Mouse (Mus musculus) midbrain, postnatal 0 days (tissue): ENCODE data around the gene Ckap4. TPM values are rescaled to one million over a fixed set of nuclear protein-coding genes. Genes with fewer than 3 reads are reported as not detected.

ENCODE experiments used
- ATAC-seq: fragments of 200-750 bp; cut with Nextera tagmentation; 2 replicates; pipeline ENCODE4 v1.8.0; 2017; ENCODE audit warnings: moderate number of reproducible peaks, mild to moderate bottlenecking, moderate TSS enrichment, moderate library complexity; ENCODE audit not compliant: low FRiP score
- DNase-seq: peaks from one replicate; pipeline ENCODE4 v3.0.0-alpha.2; 2015; ENCODE audit warnings: low spot score
- H3K27ac ChIP-seq: fragments of 300-500 bp; sonication (generic); 2 replicates; pipeline ENCODE4 v1.5.1; 2014; ENCODE audit warnings: low read depth, mild to moderate bottlenecking, low read length, mixed read lengths
- H3K27me3 ChIP-seq: fragments of 300-500 bp; sonication (generic); 2 replicates; pipeline ENCODE4 v1.6.1; 2014; ENCODE audit warnings: low read length, control low read depth, mixed read lengths; ENCODE audit not compliant: insufficient read depth
- H3K36me3 ChIP-seq: fragments of 300-500 bp; sonication (generic); 2 replicates; pipeline ENCODE4 v1.6.1; 2014; ENCODE audit warnings: low read length, control low read depth, mixed read lengths; ENCODE audit not compliant: insufficient read depth
- H3K4me1 ChIP-seq: fragments of 300-500 bp; sonication (generic); 2 replicates; pipeline ENCODE4 v1.6.1; 2014; ENCODE audit warnings: mild to moderate bottlenecking, control low read depth, antibody characterized with exemption, low read length, mixed read lengths; ENCODE audit not compliant: insufficient read depth
- H3K4me2 ChIP-seq: fragments of 300-500 bp; sonication (generic); 2 replicates; pipeline ENCODE4 v1.6.1; 2014; ENCODE audit warnings: low read depth, mild to moderate bottlenecking, low read length, mixed read lengths; ENCODE audit not compliant: poor library complexity, severe bottlenecking
- H3K4me3 ChIP-seq: fragments of 300-500 bp; sonication (generic); 2 replicates; pipeline ENCODE4 v1.5.1; 2014; ENCODE audit warnings: low read depth, mild to moderate bottlenecking, low read length, moderate library complexity
- H3K9ac ChIP-seq: fragments of 300-500 bp; sonication (generic); replicated peaks from 2 replicates; pipeline ENCODE4 v1.6.1; 2014; ENCODE audit warnings: mild to moderate bottlenecking, low read length, moderate library complexity, mixed read lengths; ENCODE audit not compliant: poor library complexity, severe bottlenecking
- H3K9me3 ChIP-seq: fragments of 300-500 bp; sonication (generic); 2 replicates; pipeline ENCODE4 v1.6.1; 2016; ENCODE audit warnings: low read length, control low read depth
- CTCF ChIP-seq: IDR thresholded peaks from 2 replicates; pipeline ENCODE4 v1.5.1; 2016; ENCODE audit warnings: antibody characterized with exemption, mild to moderate bottlenecking
- WGBS: fragments of 180-500 bp; shearing (Covaris S2); extraction: QIAGEN DNeasy Blood & Tissue Kit; methylation state at CpG from one replicate; pipeline ENCODE4 v1.1.7; 2014; 5-methylcytosine and 5-hydroxymethylcytosine counted together
- polyA plus RNA-seq: library from polyadenylated mRNA; unstranded; fragments of >200 nt; fragmentation: Nextera tagmentation; extraction: Ambion mirVana; gene quantifications from 2 replicates; pipeline ENCODE4 v1.2.1, GENCODE M21; 2015
- total RNA-seq: library from RNA; depleted of rRNA; stranded (reverse); fragments of >200 nt; gene quantifications from 2 replicates; pipeline ENCODE4 v1.2.3, GENCODE M21; 2014; rRNA removed

Gene Ckap4
- total RNA-seq = 52.3 and 58.5 TPM in 2 replicates
- polyA plus RNA-seq = 46.4 and 52.7 TPM in 2 replicates

DNA sequence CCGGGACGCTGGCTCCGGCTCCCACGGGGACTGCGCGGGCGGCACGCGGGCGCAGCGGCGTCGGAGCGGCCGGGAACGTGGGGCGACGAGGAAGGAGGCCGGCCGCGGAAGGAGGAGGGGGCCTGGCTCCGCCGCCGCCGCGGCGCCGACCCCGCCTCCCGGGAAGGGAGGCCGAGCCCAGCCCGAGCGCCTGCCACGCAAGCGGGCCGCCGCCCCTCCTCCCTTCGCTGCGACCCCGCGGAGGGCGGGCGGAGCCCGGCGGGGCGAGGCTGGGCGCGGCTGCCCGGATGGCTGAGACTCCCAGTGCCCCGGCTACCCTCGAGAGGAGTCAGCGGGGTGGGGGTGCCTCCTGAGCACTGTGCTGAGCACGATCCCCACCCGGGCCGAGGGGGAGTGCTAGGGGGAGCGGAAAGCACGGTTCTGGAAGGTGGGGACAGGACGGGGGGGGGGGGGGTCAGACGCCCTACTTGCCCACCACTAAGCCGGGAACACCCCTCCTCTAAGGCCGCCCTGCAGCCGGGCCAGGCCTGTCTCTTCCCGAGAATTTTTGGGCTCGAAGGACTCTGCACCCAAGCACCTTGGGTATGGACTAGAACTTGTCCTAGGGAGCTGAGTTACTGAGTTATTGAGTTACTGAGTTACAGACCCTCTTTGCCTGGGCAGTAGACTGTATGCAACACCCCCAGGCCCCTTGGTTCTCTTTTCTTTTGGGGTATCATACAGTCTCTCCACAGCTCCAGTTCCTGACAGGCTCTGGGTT, at the start of gene Ckap4:
Gene Ckap4, minus strand, starts transcription at position 151 of the 760 bp plus-strand sequence.
- no peak for TF ChIP-seq CTCF
- Histone ChIP-seq H3K4me2 (peak within 1 kb of the TSS; percentile 86), H3K9me3 (no peaks in the 10 kb centered on the region), H3K27me3 (no peaks in the 10 kb centered on the region), H3K4me3 (peak within 1 kb of the TSS; percentile 76), H3K4me1 (peaks cover 16% of the 10 kb centered on the region), H3K36me3 (no peaks in the 10 kb centered on the region), H3K27ac (peak within 1 kb of the TSS; percentile 75), H3K9ac (peak within 1 kb of the TSS; percentile 85)
- peak; percentile 76 for DNase-seq
- WGBS = under 1% methylated on average over 27 of the region's 64 CpGs
- ATAC-seq = peak; percentile 82

DNA sequence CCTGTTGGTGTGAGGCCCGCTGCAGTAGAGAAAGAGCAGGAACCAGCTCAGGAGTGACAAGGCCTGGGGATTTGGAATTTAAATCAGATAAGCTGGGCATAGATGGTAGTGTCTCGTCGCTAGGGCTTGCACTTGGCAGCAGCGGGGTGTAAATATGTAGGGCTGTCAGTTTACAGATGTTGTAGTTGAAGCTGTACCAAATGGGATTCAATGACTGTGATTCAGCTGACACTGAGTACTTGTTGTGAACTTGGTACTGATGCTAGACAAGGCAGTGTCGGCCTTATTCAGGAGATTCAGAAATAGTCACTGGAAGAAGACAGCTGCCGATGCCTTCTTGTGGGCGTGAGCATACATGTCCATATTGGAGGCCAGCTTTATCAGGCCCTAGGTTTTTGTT, 48.4 kb upstream of the Ckap4 start:
- no peaks in the 10 kb centered on the region for H3K4me1 ChIP-seq
- DNase-seq = no peak
- H3K27ac ChIP-seq = no peak overlapping the region
- no peak overlapping the region for H3K9ac ChIP-seq
- no peak for TF ChIP-seq CTCF
- no peaks in the 10 kb centered on the region for H3K9me3 ChIP-seq
- whole genome bisulfite sequencing = 77% methylated on average over 7 of the region's 7 CpGs
- H3K4me3 ChIP-seq = no peak overlapping the region
- no peak for ATAC-seq
- H3K27me3 ChIP-seq = no peaks in the 10 kb centered on the region
- no peak overlapping the region for H3K4me2 ChIP-seq
- H3K36me3 ChIP-seq = no peaks in the 10 kb centered on the region

DNA sequence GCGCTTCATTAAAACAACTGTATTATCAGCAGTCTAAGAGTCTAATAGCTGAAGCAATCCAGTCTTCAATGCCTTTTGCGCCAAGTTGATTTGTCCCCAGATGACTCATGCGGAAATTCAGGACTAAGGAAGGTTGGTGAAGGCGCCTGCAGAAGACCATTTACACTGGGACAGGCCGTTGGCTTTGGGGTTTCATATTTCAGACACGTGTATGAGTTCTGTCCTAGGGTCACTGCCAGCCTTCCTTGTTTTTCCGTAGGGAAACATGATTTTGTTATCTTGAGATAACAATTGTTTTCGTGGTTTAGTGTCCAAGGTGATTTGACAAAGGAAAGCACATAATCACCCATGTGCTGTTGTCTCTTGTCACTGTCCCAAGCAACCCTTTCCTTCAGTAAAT, 47.3 kb upstream of the Ckap4 start:
- no peak for TF ChIP-seq CTCF
- Histone ChIP-seq H3K9me3 (no peaks in the 10 kb centered on the region), H3K4me2 (no peak overlapping the region), H3K27ac (no peak overlapping the region), H3K4me3 (no peak overlapping the region), H3K27me3 (no peaks in the 10 kb centered on the region), H3K36me3 (no peaks in the 10 kb centered on the region), H3K9ac (no peak overlapping the region), H3K4me1 (no peaks in the 10 kb centered on the region)
- DNase-seq (no peak), ATAC-seq (no peak)
- 84% methylated on average over 8 of the region's 8 CpGs for WGBS

DNA sequence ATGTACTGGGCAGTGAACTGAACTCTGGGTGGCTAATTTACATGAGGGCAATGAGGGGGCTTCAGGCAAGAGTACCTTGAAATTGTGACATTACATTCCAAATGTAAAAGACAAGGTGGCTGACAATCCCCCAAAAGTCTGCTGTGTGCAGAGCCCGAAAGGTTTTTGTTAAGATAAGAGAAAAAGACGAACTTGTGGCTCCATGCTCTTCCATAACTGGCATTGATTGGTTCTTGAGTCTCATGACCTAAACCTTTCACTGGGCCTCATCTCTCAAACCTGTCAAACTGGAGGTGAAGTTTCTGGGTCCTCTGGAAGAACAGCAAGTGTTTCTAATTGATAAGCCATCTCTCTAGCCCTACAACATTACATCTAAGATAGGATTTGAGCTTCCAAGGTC, 45.7 kb upstream of the Ckap4 start:
- Histone ChIP-seq H3K4me1 (no peaks in the 10 kb centered on the region), H3K36me3 (no peaks in the 10 kb centered on the region), H3K9me3 (no peaks in the 10 kb centered on the region), H3K27ac (no peak overlapping the region), H3K4me2 (no peak overlapping the region), H3K9ac (no peak overlapping the region), H3K27me3 (no peaks in the 10 kb centered on the region), H3K4me3 (no peak overlapping the region)
- no peak for DNase-seq
- no peak for ATAC-seq
- no peak for TF ChIP-seq CTCF
- whole genome bisulfite sequencing = 90% methylated on average over 2 of the region's 2 CpGs

DNA sequence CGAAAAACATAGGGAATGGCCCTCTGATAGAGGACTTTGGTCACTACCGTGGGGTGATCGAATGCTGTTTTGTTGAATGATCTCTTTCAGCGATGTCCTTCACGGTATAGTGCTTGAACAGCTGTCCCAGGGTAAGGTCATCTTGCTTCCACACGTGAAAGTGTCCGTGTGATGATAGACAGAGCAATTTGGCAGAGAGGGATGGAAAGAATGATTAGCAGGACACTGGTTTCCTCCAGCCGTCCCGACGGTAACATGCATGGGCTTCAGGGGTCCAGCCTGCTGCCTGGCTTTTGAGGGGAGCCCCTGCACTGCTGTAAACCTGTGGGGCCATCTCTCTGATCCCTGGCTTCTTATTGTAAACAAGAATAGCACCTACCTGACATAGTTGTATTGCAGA, 44.9 kb upstream of the Ckap4 start:
- TF ChIP-seq CTCF = no peak
- H3K27ac ChIP-seq = no peak overlapping the region
- H3K9me3 ChIP-seq = no peaks in the 10 kb centered on the region
- H3K9ac ChIP-seq = no peak overlapping the region
- no peak overlapping the region for H3K4me2 ChIP-seq
- ATAC-seq (no peak), DNase-seq (no peak)
- H3K36me3 ChIP-seq = no peaks in the 10 kb centered on the region
- H3K4me3 ChIP-seq = no peak overlapping the region
- 82% methylated on average over 10 of the region's 10 CpGs for WGBS
- H3K27me3 ChIP-seq = no peaks in the 10 kb centered on the region
- H3K4me1 ChIP-seq = no peaks in the 10 kb centered on the region

DNA sequence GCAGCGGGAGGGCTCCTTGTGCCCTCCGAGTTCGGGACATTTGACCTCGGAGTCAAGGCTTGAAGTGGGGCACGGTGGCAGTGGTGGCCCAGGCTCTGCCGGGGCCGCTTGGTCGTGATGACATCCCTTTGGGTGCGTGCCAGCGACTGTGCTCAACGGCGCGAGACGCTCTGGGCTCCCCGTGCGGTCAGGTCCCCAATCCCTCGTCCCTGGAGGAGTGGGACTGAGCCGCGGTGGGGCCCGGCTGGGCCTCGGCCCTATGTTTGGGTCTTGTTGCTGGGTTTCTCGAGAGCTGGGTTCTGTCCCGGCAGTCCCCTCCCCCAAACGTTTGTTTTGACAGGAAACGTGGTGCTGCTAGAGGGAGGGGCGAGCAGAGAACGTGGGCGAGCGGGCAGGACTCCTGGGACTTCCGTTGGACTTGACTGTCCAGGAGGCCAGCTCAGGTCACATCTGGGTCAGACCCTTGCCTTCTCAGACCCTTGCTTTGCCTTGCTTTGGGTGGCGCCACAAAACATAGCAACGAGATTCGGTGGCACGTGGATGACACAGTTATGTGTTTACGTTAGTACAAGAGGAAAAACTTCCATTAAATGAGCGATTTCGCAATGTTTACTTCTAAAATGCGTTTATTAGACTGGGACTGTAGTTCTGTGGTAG, 43.3 kb upstream of the Ckap4 start:
- Histone ChIP-seq H3K27ac (peak overlapping the region; percentile 48; the same call in 1 of the 2 replicates), H3K4me2 (peak overlapping the region; percentile 91), H3K27me3 (no peaks in the 10 kb centered on the region), H3K9me3 (no peaks in the 10 kb centered on the region), H3K36me3 (no peaks in the 10 kb centered on the region), H3K4me3 (peak overlapping the region; percentile 80), H3K4me1 (no peaks in the 10 kb centered on the region), H3K9ac (peak overlapping the region; percentile 58)
- no peak for TF ChIP-seq CTCF
- WGBS = 3% methylated on average over 38 of the region's 38 CpGs
- DNase-seq (peak; percentile 38), ATAC-seq (peak; percentile 58)
